Mouse (Mus musculus) spleen, postnatal 36 days (tissue): ENCODE results near the gene Gm21411.
"Not testable (repeated sequence)": the region's sequence is repeated elsewhere in the genome, so short reads cannot be mapped to it uniquely, and the experiment has no call there.

Source experiments
- DNase-seq, 2 experiments: peaks; one replicate each; pipeline ENCODE4 v3.0.0; 2022; ENCODE audit warnings: low spot score in 2 of 2, mixed read lengths in 1 of 2

Gm21411 gene

GRCm38 (mm10) chr4:146909386-146910137 is at the start of gene Gm21411:
Gene Gm21411, minus strand, starts transcription at chr4:146909590.
- not testable (repeated sequence) for DNase-seq

GRCm38 (mm10) chr4:146941691-146942090 is 32.3 kb upstream of the Gm21411 start:
- DNase-seq, result not testable (repeated sequence)

- DNase-seq, result no peak
These were observed 23.1 kb upstream of the Gm21411 start for GRCm38 (mm10) chr4:146932311-146933082.

GRCm38 (mm10) chr4:146915196-146915595 is 5.8 kb upstream of the Gm21411 start:
- DNase-seq, result no peak

- DNase-seq, result not testable (repeated sequence)
These were observed 1.3 kb downstream of the Gm21411 start for GRCm38 (mm10) chr4:146908131-146908530.

- not testable (repeated sequence) for DNase-seq
These were observed 4.6 kb downstream of the Gm21411 start for GRCm38 (mm10) chr4:146904782-146905181.

- DNase-seq, result not testable (repeated sequence)
These were observed 6.3 kb downstream of the Gm21411 start for GRCm38 (mm10) chr4:146903126-146903525.
